Mouse (Mus musculus) MN1 (cell line): Measurements from ENCODE around the gene Nebl.
"Not testable (repeated sequence)": the region's sequence is repeated elsewhere in the genome, so short reads cannot be mapped to it uniquely, and the experiment has no call there.

Experiments
- DNase-seq: peaks from one replicate; pipeline ENCODE4 v3.0.0-alpha.2; 2016; ENCODE audit warnings: low spot score

Gene Nebl

DNA sequence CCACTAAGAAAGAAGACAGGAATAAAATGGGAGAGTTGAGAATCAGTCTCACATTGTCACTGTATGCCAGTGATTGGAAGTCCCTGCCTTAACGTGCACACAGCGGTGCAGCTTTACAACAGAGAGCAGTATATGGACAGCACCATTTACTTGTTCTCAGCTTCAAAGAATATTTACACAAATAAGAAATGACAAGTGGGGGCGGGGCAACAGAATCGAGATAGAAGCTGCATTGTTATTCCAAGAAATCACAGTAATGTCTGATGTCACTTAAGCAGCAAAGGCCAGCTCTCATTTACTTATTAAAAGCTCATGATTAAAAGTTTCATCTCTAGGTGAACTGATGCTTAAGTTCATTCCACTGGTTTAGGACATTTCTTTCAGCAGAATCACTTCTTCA is 328.8 kb downstream of the Nebl start:
- no peak for DNase-seq

DNA sequence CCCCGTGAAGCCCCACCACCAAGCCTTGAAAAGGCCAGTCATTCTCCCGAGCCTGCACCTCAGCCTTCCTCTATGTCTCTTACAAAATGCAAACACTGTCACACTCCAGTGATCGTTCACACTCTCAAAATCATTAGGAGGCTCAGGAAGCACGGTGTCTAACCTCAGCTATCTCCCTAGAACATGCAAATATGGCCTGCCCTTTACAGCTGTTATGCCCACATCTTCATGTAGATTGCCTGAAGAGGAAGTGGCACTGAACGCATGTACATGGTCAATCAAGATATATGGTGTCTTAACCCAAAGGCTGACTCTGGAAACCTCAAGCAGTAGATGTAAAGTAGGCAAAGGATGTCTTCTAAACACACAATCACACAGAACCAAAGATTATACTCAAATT is 335.0 kb downstream of the Nebl start:
- DNase-seq, result no peak

DNA sequence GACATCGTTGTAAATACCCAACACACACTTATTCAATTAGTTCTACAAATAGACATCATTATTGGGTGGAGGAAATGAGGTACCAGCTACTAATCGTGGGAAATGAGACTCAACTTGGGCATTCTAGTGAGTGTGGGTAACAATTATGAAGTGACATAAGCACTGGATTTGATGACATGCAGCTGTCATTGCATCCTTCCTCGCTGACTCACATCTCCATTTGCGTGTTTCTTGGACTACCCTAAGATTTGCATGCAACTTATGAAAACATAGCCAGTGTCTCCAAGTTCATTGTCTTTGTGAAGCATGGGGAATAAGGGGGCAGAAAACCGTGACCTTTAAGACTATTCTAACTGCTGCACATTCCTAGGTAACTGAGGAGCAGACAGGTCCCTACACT is 339.9 kb downstream of the Nebl start:
- DNase-seq, result no peak

DNA sequence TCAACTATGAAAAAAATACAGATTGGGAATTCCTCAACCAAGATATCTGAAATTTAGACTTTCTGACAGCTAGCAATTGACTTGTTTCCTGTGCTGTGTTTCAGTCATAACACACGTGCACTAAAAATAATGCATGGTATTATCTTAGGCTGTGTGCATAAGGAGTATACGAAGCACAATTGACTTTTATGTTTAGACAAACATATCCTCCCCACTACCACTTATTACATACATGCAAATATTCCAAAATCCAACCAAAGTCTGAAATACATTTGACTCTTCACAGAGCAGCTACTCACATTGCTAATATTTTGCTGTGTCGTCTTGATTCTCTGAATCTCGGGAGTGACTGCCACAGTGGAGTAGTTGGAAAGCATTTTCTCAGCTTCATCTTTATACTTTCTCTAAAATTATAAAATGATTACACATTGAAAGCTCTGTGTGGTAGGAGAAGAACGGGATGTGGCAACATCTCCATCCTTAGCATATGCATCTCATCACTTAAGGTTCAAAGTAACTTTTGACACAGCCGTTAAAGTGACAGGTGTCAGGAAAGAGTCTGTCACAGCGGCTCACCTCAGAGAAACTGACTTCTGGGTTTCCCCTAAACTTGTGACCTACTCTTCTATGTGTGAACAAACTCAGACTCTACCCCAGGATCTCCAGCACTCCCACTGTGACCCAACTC is 340.6 kb downstream of the Nebl start:
- no peak for DNase-seq

DNA sequence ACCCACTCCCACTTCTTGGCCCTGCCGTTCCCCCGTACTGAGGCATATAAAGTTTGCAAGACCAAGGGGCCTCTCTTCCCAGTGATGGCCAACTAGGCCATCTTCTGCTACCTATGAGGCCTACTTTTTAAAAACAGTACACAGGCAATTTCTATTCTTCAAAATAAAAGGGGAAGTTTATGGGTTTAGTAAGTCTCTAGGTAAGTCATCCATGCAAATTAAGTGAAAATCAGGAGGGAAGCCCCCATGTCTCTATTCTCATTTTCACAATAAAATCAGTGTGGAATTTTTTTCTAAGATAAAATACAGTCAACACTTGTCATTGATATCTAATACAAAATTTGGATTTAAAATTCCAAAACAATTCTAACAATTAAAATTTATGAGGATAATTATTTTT is 341.4 kb downstream of the Nebl start:
- no peak for DNase-seq

DNA sequence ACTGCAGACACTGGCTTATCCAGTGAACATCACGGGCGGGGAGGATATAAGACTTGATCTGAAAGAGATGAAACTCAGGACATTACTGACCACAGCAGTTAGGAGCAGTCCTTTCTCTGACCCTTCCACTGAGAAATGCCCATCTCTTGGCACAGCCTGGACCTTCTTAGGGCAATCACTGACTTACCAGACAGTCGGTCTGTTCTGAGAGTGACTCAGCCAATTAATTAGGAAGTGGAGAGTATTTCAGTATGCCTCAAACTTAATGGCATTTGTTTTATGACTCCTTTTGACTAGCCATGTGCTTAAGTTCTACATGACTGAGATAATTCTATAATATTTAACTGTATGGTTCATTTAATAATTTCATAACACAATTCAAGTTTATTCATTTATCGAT is 341.9 kb downstream of the Nebl start:
- peak; percentile 27 for DNase-seq

DNA sequence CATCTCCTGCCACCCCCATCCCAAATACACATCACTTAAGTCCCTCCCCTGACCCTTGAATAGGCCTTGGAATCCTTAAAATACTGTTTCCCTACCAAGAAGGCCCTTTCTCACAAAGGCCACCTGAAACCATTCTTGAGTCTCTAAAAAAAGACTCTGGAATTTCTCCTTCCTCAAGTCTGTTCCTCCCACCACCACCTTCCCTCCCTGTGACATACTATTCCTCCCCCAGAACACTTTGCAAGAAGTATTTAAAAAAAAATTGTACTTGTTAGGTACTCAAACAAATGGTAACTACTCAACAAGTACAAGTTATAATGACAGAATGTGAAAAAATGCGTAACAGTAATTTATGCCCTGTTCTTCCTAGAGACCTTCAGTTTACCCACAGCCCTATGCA is 349.0 kb downstream of the Nebl start:
- DNase-seq, result no peak

DNA sequence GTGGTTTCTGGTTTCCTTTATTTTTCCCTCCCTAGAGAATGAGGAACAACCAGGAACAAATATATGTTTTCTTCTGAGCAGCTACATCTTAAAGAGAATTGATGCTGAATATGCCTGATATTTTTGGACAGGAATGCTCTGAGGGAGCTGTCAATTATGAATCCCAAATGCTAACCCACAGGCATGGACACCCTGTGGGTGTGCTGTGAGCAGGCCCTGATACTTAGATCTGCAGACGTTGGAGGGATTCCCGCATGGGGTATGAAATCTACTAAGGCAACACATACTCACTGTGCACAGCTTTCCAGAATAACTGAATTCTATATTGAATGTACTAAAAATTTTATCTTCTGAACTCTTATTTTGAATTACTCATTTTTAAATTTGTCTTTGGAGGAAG is 355.3 kb downstream of the Nebl start:
- no peak for DNase-seq

DNA sequence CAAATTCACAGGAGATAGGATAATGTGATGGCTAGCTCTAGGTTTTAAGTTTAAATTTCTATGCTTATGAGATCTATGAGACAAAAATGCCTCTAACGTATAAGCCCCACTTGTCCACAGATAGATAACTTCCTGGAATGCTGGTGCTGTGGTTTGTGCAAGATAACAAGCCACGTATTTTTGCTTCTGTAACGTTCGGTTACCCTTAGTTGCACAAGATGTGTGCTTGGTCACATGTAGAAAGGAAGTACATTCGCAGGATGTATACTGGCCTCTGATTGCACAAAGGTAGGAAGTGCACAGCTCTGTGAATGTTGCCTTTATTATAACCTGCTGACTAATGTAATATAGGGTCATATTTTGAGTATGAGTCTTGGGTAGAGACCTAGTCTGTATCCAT is 365.6 kb downstream of the Nebl start:
- DNase-seq, result no peak

DNA sequence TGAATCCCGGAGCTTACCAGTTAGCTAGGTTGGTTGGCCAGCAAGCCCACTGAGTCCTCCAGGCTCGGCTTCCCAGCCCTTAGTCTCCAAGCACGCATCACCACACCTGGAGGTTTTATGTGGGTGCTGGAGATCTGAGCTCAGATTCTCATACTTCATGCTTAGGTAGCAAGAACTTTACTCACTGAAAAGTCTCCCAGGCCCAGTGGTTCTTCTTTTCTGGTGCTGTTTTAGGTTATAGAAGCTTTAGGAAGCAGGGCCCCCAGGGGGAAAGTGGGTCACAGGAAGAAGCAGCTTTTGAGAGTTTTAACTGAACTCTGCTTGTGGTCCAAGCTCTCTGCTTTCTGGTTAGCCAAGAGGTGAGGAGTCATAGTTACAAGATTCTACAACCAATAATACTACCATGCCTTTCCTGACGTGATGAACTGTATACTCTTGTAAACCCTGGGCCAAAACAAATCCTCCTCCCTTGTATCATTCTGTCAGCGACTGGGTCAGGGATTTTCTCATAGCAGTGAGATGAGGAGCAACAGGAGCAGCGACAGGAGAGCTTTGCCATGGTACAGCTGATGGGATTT is 366.2 kb downstream of the Nebl start:
- DNase-seq, result no peak

DNA sequence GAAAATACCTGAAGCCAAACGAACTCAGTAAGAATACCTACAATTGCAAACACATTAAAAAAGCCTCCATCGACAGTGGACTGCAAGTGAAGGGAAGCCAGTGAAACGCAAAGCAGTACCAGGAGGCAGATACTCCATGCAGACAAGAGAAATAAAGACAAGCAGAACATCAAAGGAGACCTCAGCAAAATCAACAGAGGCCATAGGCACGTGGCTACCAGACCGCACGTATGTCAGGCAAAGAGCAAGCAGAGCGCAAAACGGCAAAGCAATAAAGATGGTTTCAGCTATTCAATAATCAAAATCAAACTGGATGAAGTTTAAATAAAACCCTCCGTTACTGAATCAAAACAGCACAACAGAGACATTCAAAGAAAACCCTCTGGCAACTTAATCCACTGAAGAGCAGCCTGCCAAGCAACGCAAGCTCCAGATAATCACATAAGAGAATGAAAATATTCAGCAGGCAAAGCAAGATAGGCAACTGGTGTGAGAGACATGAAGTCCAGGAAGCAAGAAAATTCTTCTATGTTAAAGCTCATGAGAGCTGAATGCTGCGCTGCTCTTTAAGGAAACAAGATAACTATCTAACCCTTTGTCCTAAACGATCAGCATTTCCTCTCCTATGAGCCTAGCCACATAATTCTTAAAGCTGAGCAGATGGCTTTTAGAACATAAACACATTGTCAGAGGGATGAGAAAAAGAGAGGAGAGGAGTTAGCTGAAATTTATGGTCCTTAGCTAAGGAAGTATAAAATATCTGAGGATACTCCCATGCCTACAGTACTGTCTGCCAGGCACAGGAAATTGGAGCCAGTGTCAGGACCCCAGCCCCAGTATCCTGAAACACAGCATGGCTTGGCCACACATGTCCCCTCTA is 367.7 kb downstream of the Nebl start:
- no peak for DNase-seq

DNA sequence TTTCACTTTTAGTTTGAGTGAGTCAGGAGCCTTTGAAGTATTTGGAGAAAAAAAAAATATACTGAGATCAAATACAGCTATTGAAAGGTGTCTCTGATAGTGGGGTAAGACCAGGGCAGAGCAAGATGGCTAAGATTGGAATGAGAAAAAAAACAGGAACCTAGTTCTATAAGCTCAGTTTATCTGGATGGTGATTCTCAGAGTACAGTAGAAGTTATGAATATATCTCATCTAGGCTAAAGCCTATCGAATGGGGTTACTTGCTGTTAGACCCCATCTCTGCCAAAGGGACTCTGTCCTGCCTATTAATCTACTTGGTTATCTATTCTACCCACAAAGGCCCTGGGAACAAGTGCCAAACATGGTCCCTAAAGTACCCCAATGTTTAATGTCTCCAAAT is 369.1 kb downstream of the Nebl start:
- DNase-seq, result no peak

DNA sequence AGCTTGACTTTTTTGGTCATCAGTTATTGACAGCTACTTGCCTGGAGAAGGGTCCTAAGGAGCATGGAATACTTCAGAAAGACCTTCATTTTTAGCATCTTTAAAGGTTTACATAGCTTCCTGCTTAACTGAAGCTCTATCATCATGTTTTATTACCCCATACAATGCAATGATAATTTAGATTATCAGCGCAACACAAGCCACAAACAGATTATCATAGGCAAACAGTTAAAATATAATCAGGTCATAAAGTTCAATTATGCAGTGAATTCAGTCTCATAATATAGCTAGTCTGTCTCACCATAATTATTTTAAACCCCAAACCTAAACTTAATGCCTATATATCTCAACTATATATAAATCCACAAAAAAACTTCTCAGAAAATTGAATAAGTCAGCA is 386.6 kb downstream of the Nebl start:
- no peak for DNase-seq

DNA sequence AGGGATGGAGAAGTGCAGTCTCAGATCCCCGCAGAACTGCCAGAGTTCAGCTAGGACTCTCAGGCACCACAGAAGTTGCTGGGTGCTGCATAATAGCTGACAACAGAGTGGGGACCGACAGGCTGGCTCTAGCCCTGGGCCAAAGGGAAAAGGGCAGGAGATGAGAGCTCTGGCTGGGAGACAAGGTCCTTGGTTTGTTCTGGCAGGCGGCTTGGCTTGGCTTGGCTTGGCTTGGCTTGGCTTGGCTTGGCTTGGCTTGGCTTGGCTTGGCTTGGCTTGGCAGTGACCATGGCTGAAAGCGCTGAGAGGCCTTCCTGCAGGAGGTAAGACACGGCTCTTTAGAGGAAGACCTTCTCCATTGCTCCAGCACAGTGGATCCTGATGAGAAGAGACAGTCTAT is 395.8 kb downstream of the Nebl start:
- no peak for DNase-seq

DNA sequence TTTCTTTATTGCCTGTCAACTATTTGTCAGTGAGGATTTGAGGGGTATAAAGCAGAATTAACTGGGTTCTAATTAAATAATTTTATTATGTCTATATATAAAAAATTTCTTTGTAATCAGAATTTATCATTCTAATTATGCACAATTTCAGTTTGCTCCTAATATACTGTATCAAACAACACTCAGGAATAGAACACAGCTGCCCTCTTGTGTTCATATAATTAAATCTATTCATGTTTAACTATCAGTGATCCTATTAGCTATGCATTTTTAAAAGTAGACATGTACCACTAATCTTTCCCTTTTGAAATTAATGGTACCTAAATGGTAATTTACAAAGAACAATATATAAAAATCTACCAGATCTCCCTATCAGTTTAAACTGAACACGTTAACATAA is 404.7 kb downstream of the Nebl start:
- DNase-seq, result no peak

DNA sequence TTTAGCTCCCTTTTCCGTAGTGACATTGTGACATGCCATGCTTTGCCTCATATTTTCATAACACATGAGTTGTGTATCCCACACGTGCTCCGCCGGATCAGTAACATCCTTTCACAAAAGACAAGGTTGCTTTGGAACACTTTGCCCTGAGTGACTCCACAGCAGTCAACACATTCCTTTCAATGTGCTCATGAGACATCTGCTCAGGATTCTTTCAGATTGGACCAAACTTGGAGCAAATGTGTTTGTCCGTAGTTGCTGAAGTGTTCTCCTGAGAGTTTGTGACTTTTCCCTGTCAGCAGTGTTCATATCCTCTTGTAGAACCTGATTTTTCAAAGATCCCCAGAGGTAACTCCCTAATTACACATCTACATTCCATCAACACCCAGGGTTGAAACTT is 414.4 kb downstream of the Nebl start:
- no peak for DNase-seq

DNA sequence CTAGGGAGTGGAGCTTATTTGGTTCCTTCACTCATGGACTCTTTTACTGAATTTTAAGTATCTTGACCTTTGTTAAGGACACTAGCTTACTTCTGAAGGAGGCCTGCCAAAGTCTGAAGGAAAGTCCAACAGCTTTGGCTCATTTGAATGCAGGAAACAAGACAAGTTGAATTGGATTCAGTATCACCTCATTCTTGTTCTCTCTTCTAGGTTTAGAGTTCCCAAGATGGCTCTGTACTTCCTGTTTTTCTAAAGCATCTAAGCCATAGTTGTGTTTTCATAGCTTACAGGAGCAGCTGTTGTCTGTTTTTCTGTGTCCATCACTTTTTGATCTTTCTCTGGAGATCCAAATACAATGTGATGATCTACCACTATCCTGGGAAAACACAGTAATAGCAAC is 429.9 kb downstream of the Nebl start:
- DNase-seq, result no peak

DNA sequence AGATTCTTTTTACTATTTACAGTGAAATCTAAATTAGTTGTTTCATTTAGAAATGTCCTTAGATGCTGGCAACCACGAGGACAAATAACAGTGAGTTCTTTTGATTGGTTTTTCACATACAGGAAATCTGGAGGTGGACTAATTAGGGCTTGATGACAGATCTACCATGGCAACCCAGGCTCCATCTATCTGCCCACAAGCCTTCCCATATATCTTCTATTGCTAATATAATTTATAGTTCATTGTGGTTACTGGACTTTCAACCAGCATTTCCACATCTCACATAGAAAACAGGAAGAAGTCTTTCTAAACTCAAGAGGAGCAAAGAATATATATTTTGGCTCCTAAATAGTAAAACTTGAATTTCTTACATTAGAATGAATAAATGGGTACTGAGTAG is 433.8 kb downstream of the Nebl start:
- DNase-seq, result no peak

DNA sequence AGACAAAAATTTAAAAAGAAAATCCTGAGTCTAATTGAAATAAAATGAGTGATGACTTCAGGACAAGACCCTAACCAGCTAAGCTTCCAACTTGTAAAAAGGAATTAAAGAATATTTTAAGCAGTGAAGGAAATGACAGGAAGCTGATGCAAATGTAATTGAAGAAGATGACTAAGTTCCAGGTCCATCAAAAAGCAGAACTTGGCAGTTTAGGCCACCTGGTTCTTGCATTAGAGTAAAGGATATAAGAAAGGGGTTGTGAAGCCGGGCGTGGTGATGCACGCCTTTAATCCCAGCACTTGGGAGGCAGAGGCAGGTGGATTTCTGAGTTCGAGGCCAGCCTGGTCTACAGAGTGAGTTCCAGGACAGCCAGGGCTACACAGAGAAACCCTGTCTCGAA is 436.0 kb downstream of the Nebl start:
- not testable (repeated sequence) for DNase-seq
